Mouse (Mus musculus) cerebellum, adult 18-20 months (tissue): ENCODE measurements at regions not wholly inside any gene's neighbourhood (a gene's known extent, or its start where the extent isn't known, plus 50 kb on each side); places are given as distances from the start of the nearest gene placed in this dataset.
A peak's percentile ranks its signal among the peaks of the same experiment; 100 is the strongest.

Experiments
- DNase-seq, 2 experiments: peaks; one replicate each; pipeline ENCODE4 v3.0.0; 2021

- no peak for DNase-seq
These were observed 76.7 kb downstream of the Trim29 start for GRCm38 (mm10) chr9:43387397-43387796.

- no peak for DNase-seq
These were observed 78.9 kb downstream of the Trim29 start for GRCm38 (mm10) chr9:43389491-43390083.

GRCm38 (mm10) chr9:43392467-43393064, 81.9 kb downstream of the Trim29 start:
- DNase-seq: no peak

- peak in 1 of 2 experiments; percentile 7 for DNase-seq
These were observed 83.6 kb downstream of the Trim29 start for GRCm38 (mm10) chr9:43394204-43394603.

- peak in 1 of 2 experiments; percentile 8 for DNase-seq
These were observed 84.6 kb downstream of the Trim29 start for GRCm38 (mm10) chr9:43395209-43395608.

GRCm38 (mm10) chr9:43396566-43396965, 85.9 kb downstream of the Trim29 start:
- no peak for DNase-seq

- DNase-seq: no peak
These were observed 97.8 kb downstream of the Trim29 start for GRCm38 (mm10) chr9:43408493-43408892.

GRCm38 (mm10) chr9:43412473-43412872, 101.8 kb downstream of the Trim29 start:
- no peak for DNase-seq

- no peak for DNase-seq
These were observed 109.5 kb downstream of the Trim29 start for GRCm38 (mm10) chr9:43419993-43420715.

- no peak for DNase-seq
These were observed 116.4 kb downstream of the Trim29 start for GRCm38 (mm10) chr9:43427007-43427406.

GRCm38 (mm10) chr9:43433953-43434352, 123.3 kb downstream of the Trim29 start:
- no peak for DNase-seq

- DNase-seq: no peak
These were observed 127.8 kb downstream of the Trim29 start for GRCm38 (mm10) chr9:43438476-43438875.

- no peak for DNase-seq
These were observed 130.4 kb downstream of the Trim29 start for GRCm38 (mm10) chr9:43440959-43441510.

GRCm38 (mm10) chr9:43445491-43445890, 134.8 kb downstream of the Trim29 start:
- DNase-seq: no peak

- no peak for DNase-seq
These were observed 136.7 kb downstream of the Trim29 start for GRCm38 (mm10) chr9:43447372-43447771.

- DNase-seq: no peak
These were observed 138.3 kb downstream of the Trim29 start for GRCm38 (mm10) chr9:43448981-43449380.

GRCm38 (mm10) chr9:43453953-43454582, 143.4 kb downstream of the Trim29 start:
- DNase-seq: no peak

- DNase-seq: no peak
These were observed 147.1 kb downstream of the Trim29 start for GRCm38 (mm10) chr9:43457736-43458135.

GRCm38 (mm10) chr9:43461131-43461530, 150.5 kb downstream of the Trim29 start:
- DNase-seq: no peak

GRCm38 (mm10) chr9:43463445-43464090, 152.9 kb downstream of the Trim29 start:
- no peak for DNase-seq

- no peak for DNase-seq
These were observed 154.5 kb downstream of the Trim29 start for GRCm38 (mm10) chr9:43465129-43465528.

GRCm38 (mm10) chr9:43465731-43466330, 155.2 kb downstream of the Trim29 start:
- no peak for DNase-seq
